Mouse (Mus musculus): ENCODE data around the gene Hmg20b.

DNA sequence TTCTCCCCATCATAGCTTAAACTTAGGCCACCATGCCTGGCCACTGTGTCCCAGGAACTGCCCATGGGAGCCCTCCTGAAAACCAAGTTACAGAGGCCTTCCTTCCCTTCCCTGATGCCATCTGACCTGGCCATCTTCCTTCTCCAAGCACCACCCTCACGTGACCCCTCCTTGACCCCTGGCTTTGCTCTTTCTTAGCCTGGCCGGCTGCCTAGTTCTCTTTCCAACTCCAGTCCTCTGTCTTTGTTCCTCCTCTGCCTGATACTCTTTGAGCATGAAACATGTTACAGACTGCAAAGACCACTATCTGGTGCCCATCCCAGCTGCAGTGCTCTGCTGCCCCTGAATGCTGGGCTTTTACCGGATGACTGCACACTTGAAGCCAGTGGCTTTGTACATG, 39.1 kb upstream of the Hmg20b start:
- TF ChIP-seq CTCF (IDR thresholded peaks at IDR 0.05; ENCODE audit: insufficient read depth, low read length) (no peak), POLR2A (IDR thresholded peaks at IDR 0.05; ENCODE audit: borderline replicate concordance, extremely low read depth, low read depth, low read length) (no peak)

Measured in lung, adult 2 months (tissue).